Mouse (Mus musculus) gonadal fat pad, adult 2 months (tissue): Measurements from ENCODE around the gene Mapre3. TPM values are rescaled to one million over a fixed set of nuclear protein-coding genes. Genes with fewer than 3 reads are reported as not detected.

Source experiments
- polyA plus RNA-seq: library from polyadenylated mRNA; depleted of rRNA; stranded (reverse); fragments of >200 nt; gene quantifications from 2 replicates; pipeline ENCODE4 v1.2.3, GENCODE M21; 2012; rRNA removed

Mapre3 gene
- polyA plus RNA-seq, 1 experiment = 31.4 TPM

Other genes starting within 250 kb of the Mapre3 start
- gene Kcnk3, start 226.5 kb upstream of the Mapre3 start, polyA plus RNA-seq = 15.7 and 23.9 TPM in 2 replicates
- gene Slc35f6, start 166.7 kb upstream of the Mapre3 start, polyA plus RNA-seq = 60.5 and 87.1 TPM in 2 replicates
- gene Cenpa, start 147.9 kb upstream of the Mapre3 start, polyA plus RNA-seq = 6.7 and 7.5 TPM in 2 replicates
- gene Dpysl5, start 103.1 kb upstream of the Mapre3 start, polyA plus RNA-seq = 0.30 and 0.69 TPM in 2 replicates
- 82.4 and 97.4 TPM in 2 replicates for gene Tmem214, start 53.4 kb downstream of the Mapre3 start, polyA plus RNA-seq
- gene Agbl5, start 74.1 kb downstream of the Mapre3 start, polyA plus RNA-seq = 20.0 and 22.9 TPM in 2 replicates
- gene Ost4, start 93.1 kb downstream of the Mapre3 start, polyA plus RNA-seq = 478 and 493 TPM in 2 replicates
- 39.9 and 45.3 TPM in 2 replicates for gene Emilin1, start 98.8 kb downstream of the Mapre3 start, polyA plus RNA-seq
- 63.6 and 77.3 TPM in 2 replicates for gene Khk, start 106.8 kb downstream of the Mapre3 start, polyA plus RNA-seq
- 3.1 and 3.5 TPM in 2 replicates for gene Cgref1, start 130.9 kb downstream of the Mapre3 start, polyA plus RNA-seq
- gene Preb, start 145.7 kb downstream of the Mapre3 start, polyA plus RNA-seq = 335 and 336 TPM in 2 replicates
- 3.1 and 3.8 TPM in 2 replicates for gene Tcf23, start 154.0 kb downstream of the Mapre3 start, polyA plus RNA-seq
- gene Atraid, start 233.7 kb downstream of the Mapre3 start, polyA plus RNA-seq = 229 and 242 TPM in 2 replicates
- gene Slc5a6, start 234.3 kb downstream of the Mapre3 start, polyA plus RNA-seq = 32.8 and 34.2 TPM in 2 replicates
- 216 and 228 TPM in 2 replicates for gene Cad, start 240.1 kb downstream of the Mapre3 start, polyA plus RNA-seq